Mouse (Mus musculus): ENCODE results near the gene Slc50a1. TPM values are rescaled to one million over a fixed set of nuclear protein-coding genes. Genes with fewer than 3 reads are reported as not detected.

The Slc50a1 gene
- polyA plus RNA-seq, 1 experiment from 2014 or later: 48.2 TPM

- Histone ChIP-seq H3K27ac (replicated peaks in 1 of 2; ENCODE audit: control insufficient read depth in 1 of 2, insufficient read depth in 1 of 2, low read depth in 2 of 2, low read length in 2 of 2) (no peak overlapping the region), H3K4me2 (ENCODE audit: low read length) (no peak overlapping the region), H3K36me3 (ENCODE audit: control insufficient read depth, insufficient read depth, low read length) (no peaks in the 10 kb centered on the region), H3K27me3 (ENCODE audit: control insufficient read depth, insufficient read depth, low read length) (peaks cover 17% of the 10 kb centered on the region; the same call in 1 of the 2 replicates), H3K9me3 (ENCODE audit: control insufficient read depth, low read length) (no peaks in the 10 kb centered on the region), H3K4me1 (ENCODE audit: control insufficient read depth in 2 of 2, insufficient read depth in 2 of 2, low read length in 2 of 2) (peaks cover 19 to 28% of the 10 kb centered on the region in 2 experiments), H3K9ac (ENCODE audit: low read length) (no peak overlapping the region), H3K4me3 (ENCODE audit: control insufficient read depth in 1 of 2, insufficient read depth in 1 of 2, low read depth in 1 of 2, low read length in 2 of 2) (no peak overlapping the region)
- ATAC-seq (ENCODE audit: insufficient number of reproducible peaks, insufficient read depth, low FRiP score, low read depth): no peak
- WGBS: 49% methylated on average over 7 of the region's 7 CpGs
Observed at GRCm38 (mm10) chr3:89231345-89231744, 39.0 kb downstream of the Slc50a1 start.

GRCm38 (mm10) chr3:89230561-89230960 is 39.8 kb downstream of the Slc50a1 start:
- Histone ChIP-seq H3K27ac (replicated peaks in 1 of 2; ENCODE audit: control insufficient read depth in 1 of 2, insufficient read depth in 1 of 2, low read depth in 2 of 2, low read length in 2 of 2) (no peak overlapping the region), H3K9ac (ENCODE audit: low read length) (no peak overlapping the region), H3K9me3 (ENCODE audit: control insufficient read depth, low read length) (no peaks in the 10 kb centered on the region), H3K36me3 (ENCODE audit: control insufficient read depth, insufficient read depth, low read length) (no peaks in the 10 kb centered on the region), H3K4me3 (ENCODE audit: control insufficient read depth in 1 of 2, insufficient read depth in 1 of 2, low read depth in 1 of 2, low read length in 2 of 2) (no peak overlapping the region), H3K27me3 (ENCODE audit: control insufficient read depth, insufficient read depth, low read length) (peaks cover 24% of the 10 kb centered on the region; the same call in 1 of the 2 replicates), H3K4me1 (ENCODE audit: control insufficient read depth in 2 of 2, insufficient read depth in 2 of 2, low read length in 2 of 2) (peaks cover 19 to 28% of the 10 kb centered on the region in 2 experiments), H3K4me2 (ENCODE audit: low read length) (no peak overlapping the region)
- no peak for ATAC-seq (ENCODE audit: insufficient number of reproducible peaks, insufficient read depth, low FRiP score, low read depth)
- 82% methylated on average over 2 of the region's 2 CpGs for WGBS

GRCm38 (mm10) chr3:89229276-89229675 is 41.1 kb downstream of the Slc50a1 start:
- H3K9ac ChIP-seq (ENCODE audit: low read length): no peak overlapping the region
- ATAC-seq (ENCODE audit: insufficient number of reproducible peaks, insufficient read depth, low FRiP score, low read depth): no peak
- peaks cover 32% of the 10 kb centered on the region for H3K27me3 ChIP-seq (ENCODE audit: control insufficient read depth, insufficient read depth, low read length)
- no peak overlapping the region for H3K27ac ChIP-seq (replicated peaks in 1 of 2; ENCODE audit: control insufficient read depth in 1 of 2, insufficient read depth in 1 of 2, low read depth in 2 of 2, low read length in 2 of 2)
- H3K4me1 ChIP-seq (ENCODE audit: control insufficient read depth in 2 of 2, insufficient read depth in 2 of 2, low read length in 2 of 2): peaks cover 19 to 28% of the 10 kb centered on the region in 2 experiments
- H3K4me2 ChIP-seq (ENCODE audit: low read length): 0 out of 2 replicates have a peak overlapping the region, but pooled peaks have one; percentile 73
- H3K9me3 ChIP-seq (ENCODE audit: control insufficient read depth, low read length): no peaks in the 10 kb centered on the region
- no peaks in the 10 kb centered on the region for H3K36me3 ChIP-seq (ENCODE audit: control insufficient read depth, insufficient read depth, low read length)
- no peak overlapping the region for H3K4me3 ChIP-seq (ENCODE audit: control insufficient read depth in 1 of 2, insufficient read depth in 1 of 2, low read depth in 1 of 2, low read length in 2 of 2)
- 63% methylated on average over 4 of the region's 4 CpGs for WGBS

- no peaks in the 10 kb centered on the region for H3K9me3 ChIP-seq (ENCODE audit: control insufficient read depth, low read length)
- 22% methylated on average over 10 of the region's 10 CpGs for WGBS
- no peak for ATAC-seq (ENCODE audit: insufficient number of reproducible peaks, insufficient read depth, low FRiP score, low read depth)
Observed at GRCm38 (mm10) chr3:89228836-89229235, 41.5 kb downstream of the Slc50a1 start, which contains the start of gene Muc1. TSS of gene Muc1 (plus strand) at chr3:89229057.

GRCm38 (mm10) chr3:89228180-89228549 is 42.2 kb downstream of the Slc50a1 start:
- ATAC-seq (ENCODE audit: insufficient number of reproducible peaks, insufficient read depth, low FRiP score, low read depth): peak; percentile 55; the same call in 1 of the 2 replicates
- no peaks in the 10 kb centered on the region for H3K36me3 ChIP-seq (ENCODE audit: control insufficient read depth, insufficient read depth, low read length)
- WGBS: under 1% methylated on average over 20 of the region's 20 CpGs
- H3K27ac ChIP-seq (replicated peaks in 1 of 2; ENCODE audit: control insufficient read depth in 1 of 2, insufficient read depth in 1 of 2, low read depth in 2 of 2, low read length in 2 of 2): no peak overlapping the region
- H3K4me2 ChIP-seq (ENCODE audit: low read length): peak overlapping the region; percentile 73
- no peaks in the 10 kb centered on the region for H3K9me3 ChIP-seq (ENCODE audit: control insufficient read depth, low read length)
- H3K9ac ChIP-seq (ENCODE audit: low read length): peak overlapping the region; percentile 67
- H3K4me1 ChIP-seq (ENCODE audit: control insufficient read depth in 2 of 2, insufficient read depth in 2 of 2, low read length in 2 of 2): peaks cover 13 to 21% of the 10 kb centered on the region in 2 experiments
- peak overlapping the region; percentile 50 to 60 for H3K4me3 ChIP-seq (ENCODE audit: control insufficient read depth in 1 of 2, insufficient read depth in 1 of 2, low read depth in 1 of 2, low read length in 2 of 2)
- peaks cover 32% of the 10 kb centered on the region for H3K27me3 ChIP-seq (ENCODE audit: control insufficient read depth, insufficient read depth, low read length)

More at GRCm38 (mm10) chr3:89228836-89229235, 41.5 kb downstream of the Slc50a1 start, which contains the start of gene Muc1:
- Histone ChIP-seq H3K4me1 (ENCODE audit: control insufficient read depth in 2 of 2, insufficient read depth in 2 of 2, low read length in 2 of 2) (peaks cover 19 to 27% of the 10 kb centered on the region in 2 experiments), H3K36me3 (ENCODE audit: control insufficient read depth, insufficient read depth, low read length) (no peaks in the 10 kb centered on the region), H3K27ac (replicated peaks in 1 of 2; ENCODE audit: control insufficient read depth in 1 of 2, insufficient read depth in 1 of 2, low read depth in 2 of 2, low read length in 2 of 2) (no peak within 1 kb of the TSS), H3K27me3 (ENCODE audit: control insufficient read depth, insufficient read depth, low read length) (peaks cover 32% of the 10 kb centered on the region), H3K4me2 (ENCODE audit: low read length) (peak within 1 kb of the TSS; percentile 73), H3K4me3 (ENCODE audit: control insufficient read depth in 1 of 2, insufficient read depth in 1 of 2, low read depth in 1 of 2, low read length in 2 of 2) (peak within 1 kb of the TSS; percentile 50 to 60), H3K9ac (ENCODE audit: low read length) (peak within 1 kb of the TSS; percentile 67)

- H3K27me3 ChIP-seq (ENCODE audit: control insufficient read depth, insufficient read depth, low read length): peaks cover 32% of the 10 kb centered on the region
- H3K9me3 ChIP-seq (ENCODE audit: control insufficient read depth, low read length): no peaks in the 10 kb centered on the region
- H3K9ac ChIP-seq (ENCODE audit: low read length): peak overlapping the region; percentile 49
- WGBS: 5% methylated on average over 41 of the region's 41 CpGs
- no peaks in the 10 kb centered on the region for H3K36me3 ChIP-seq (ENCODE audit: control insufficient read depth, insufficient read depth, low read length)
- peaks cover 10 to 16% of the 10 kb centered on the region in 2 experiments for H3K4me1 ChIP-seq (ENCODE audit: control insufficient read depth in 2 of 2, insufficient read depth in 2 of 2, low read length in 2 of 2)
- H3K27ac ChIP-seq (replicated peaks in 1 of 2; ENCODE audit: control insufficient read depth in 1 of 2, insufficient read depth in 1 of 2, low read depth in 2 of 2, low read length in 2 of 2): peak overlapping the region; percentile 26 to 50; a peak in 2 of 4 replicates
- H3K4me2 ChIP-seq (ENCODE audit: low read length): peak overlapping the region; percentile 73
- ATAC-seq (ENCODE audit: insufficient number of reproducible peaks, insufficient read depth, low FRiP score, low read depth): peak; percentile 75
- H3K4me3 ChIP-seq (ENCODE audit: control insufficient read depth in 1 of 2, insufficient read depth in 1 of 2, low read depth in 1 of 2, low read length in 2 of 2): peak overlapping the region; percentile 50 to 60
Observed at GRCm38 (mm10) chr3:89227307-89228179, 42.8 kb downstream of the Slc50a1 start.

- ATAC-seq (ENCODE audit: insufficient number of reproducible peaks, insufficient read depth, low FRiP score, low read depth): no peak
Observed at GRCm38 (mm10) chr3:89226900-89227299, 43.5 kb downstream of the Slc50a1 start, which contains the start of gene Mtx1. TSS of gene Mtx1 (minus strand) at chr3:89227088.

More at GRCm38 (mm10) chr3:89226900-89227299, 43.5 kb downstream of the Slc50a1 start, which contains the start of gene Mtx1:
- Histone ChIP-seq H3K27ac (replicated peaks in 1 of 2; ENCODE audit: control insufficient read depth in 1 of 2, insufficient read depth in 1 of 2, low read depth in 2 of 2, low read length in 2 of 2) (peak within 1 kb of the TSS; percentile 26 to 50; a peak in 2 of 4 replicates), H3K4me1 (ENCODE audit: control insufficient read depth in 2 of 2, insufficient read depth in 2 of 2, low read length in 2 of 2) (peaks cover 10 to 16% of the 10 kb centered on the region in 2 experiments), H3K36me3 (ENCODE audit: control insufficient read depth, insufficient read depth, low read length) (no peaks in the 10 kb centered on the region), H3K4me2 (ENCODE audit: low read length) (peak within 1 kb of the TSS; percentile 73), H3K9ac (ENCODE audit: low read length) (peak within 1 kb of the TSS; percentile 49), H3K4me3 (ENCODE audit: control insufficient read depth in 1 of 2, insufficient read depth in 1 of 2, low read depth in 1 of 2, low read length in 2 of 2) (peak within 1 kb of the TSS; percentile 50 to 60), H3K27me3 (ENCODE audit: control insufficient read depth, insufficient read depth, low read length) (peaks cover 30% of the 10 kb centered on the region), H3K9me3 (ENCODE audit: control insufficient read depth, low read length) (no peaks in the 10 kb centered on the region)
- WGBS: 8% methylated on average over 21 of the region's 21 CpGs
